Mouse (Mus musculus): ENCODE measurements around the gene Paics. TPM values are rescaled to one million over a fixed set of nuclear protein-coding genes. Genes with fewer than 3 reads are reported as not detected.
A peak's percentile ranks its signal among the peaks of the same experiment; 100 is the strongest.

The Paics gene
- polyA plus RNA-seq, 1 experiment from 2014 or later: 240 TPM

DNA sequence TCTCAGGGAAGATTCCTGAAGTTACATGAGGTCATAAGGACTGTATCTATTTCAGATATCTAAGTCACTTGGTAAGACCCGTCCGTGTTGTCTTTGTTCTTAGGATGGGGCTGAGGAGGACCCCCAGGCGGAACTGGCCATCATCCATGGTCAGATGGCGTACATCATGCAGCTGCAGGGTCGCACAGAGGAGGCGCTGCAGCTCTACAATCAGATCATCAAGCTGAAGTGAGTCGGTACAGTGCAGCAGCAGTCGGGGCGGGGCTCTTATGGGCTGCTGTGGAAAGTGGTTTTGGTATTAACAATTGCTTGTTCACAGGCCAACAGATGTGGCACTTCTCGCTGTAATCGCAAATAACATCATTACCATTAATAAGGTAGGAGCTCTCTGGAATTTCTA, 32.9 kb downstream of the Paics start:
- Histone ChIP-seq H3K27me3 (no peaks in the 10 kb centered on the region), H3K27ac (no peak overlapping the region), H3K4me3 (no peak overlapping the region), H3K4me1 (no peaks in the 10 kb centered on the region), H3K9me3 (replicated peaks) (no peaks in the 10 kb centered on the region), H3K4me2 (replicated peaks) (no peak overlapping the region), H3K9ac (no peak overlapping the region), H3K36me3 (peaks cover 70% of the 10 kb centered on the region)
- 96% methylated on average over 11 of the region's 11 CpGs for WGBS
- ATAC-seq (ENCODE audit: low FRiP score): no peak

DNA sequence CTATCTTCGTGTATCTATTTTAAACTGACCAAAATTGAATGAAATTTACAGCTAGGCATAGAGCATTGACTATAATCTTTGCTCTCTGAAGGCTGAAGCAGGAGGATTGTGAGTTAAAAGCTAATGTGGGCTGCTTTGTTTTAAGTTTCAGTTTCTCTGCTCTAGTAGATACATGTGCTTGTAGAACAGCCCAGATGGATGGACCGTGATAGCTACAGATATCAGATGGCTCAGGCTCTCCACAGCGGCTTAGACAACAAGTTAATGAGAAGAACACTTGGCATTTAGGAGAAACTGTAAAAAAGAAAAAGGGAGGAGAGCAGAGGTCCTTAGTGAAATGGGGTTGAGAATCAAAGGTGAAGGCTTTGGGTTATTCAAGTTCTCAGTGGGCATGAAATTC, 39.7 kb downstream of the Paics start:
- ATAC-seq (ENCODE audit: low FRiP score): no peak
- Histone ChIP-seq H3K4me3 (no peak overlapping the region), H3K9ac (no peak overlapping the region), H3K36me3 (peaks cover 71% of the 10 kb centered on the region), H3K9me3 (replicated peaks) (no peaks in the 10 kb centered on the region), H3K27ac (no peak overlapping the region), H3K4me1 (no peaks in the 10 kb centered on the region), H3K27me3 (no peaks in the 10 kb centered on the region), H3K4me2 (replicated peaks) (no peak overlapping the region)
- WGBS: 96% methylated on average over 3 of the region's 3 CpGs

DNA sequence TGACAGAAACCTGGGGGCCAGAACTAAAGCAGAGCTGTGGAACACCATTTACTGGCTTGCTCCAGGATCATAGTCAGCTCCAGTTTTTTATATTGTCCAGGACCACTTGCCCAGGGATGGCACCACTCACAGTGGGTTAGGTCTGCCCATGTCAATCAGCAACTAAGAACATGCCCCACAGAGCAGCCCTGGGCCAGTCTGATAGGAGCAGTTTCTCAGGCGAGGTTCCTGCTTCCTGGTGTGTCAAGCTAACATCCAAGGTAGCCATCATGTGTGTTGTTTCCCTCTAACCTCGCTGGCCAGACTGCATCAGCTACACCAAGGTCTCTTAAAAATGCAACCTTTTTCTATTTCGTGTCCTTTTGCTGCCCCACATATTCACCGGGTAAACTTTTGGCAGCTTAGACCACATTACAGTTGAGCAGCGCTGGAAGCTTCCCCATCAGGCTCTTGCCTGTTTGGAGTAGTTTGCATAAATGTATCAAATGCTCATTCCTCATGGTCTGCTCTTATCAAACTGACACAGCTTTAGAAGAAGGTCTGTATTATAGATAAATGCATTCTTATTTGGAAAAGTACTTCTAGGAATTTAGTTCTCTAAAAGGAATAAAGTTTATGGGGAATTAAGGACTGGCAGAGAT, 42.2 kb downstream of the Paics start:
- Histone ChIP-seq H3K4me3 (no peak overlapping the region), H3K9me3 (replicated peaks) (no peaks in the 10 kb centered on the region), H3K27me3 (no peaks in the 10 kb centered on the region), H3K36me3 (peaks cover 73% of the 10 kb centered on the region), H3K27ac (no peak overlapping the region), H3K4me1 (no peaks in the 10 kb centered on the region), H3K9ac (no peak overlapping the region), H3K4me2 (replicated peaks) (no peak overlapping the region)
- no peak for ATAC-seq (ENCODE audit: low FRiP score)
- WGBS: 94% methylated on average over 5 of the region's 5 CpGs

DNA sequence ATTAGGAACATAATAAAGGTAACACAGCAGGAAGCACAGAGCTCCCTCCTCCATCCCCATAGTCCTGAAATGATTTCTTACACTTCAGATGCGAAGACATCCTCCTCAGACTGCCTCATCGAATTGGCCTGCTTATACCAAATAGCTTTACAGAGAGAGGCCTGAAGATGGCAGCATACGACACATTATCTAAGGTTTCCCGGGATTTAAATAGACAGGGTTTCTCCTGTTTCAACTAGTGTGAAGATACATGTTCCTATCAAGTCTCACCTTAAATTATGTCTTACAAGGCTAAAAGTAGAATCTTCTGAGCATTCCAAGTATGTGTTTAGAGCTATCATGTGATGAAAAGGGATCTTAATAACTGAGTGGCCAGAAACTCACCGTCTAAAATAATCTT, 47.3 kb downstream of the Paics start:
- no peak overlapping the region for H3K4me3 ChIP-seq

DNA sequence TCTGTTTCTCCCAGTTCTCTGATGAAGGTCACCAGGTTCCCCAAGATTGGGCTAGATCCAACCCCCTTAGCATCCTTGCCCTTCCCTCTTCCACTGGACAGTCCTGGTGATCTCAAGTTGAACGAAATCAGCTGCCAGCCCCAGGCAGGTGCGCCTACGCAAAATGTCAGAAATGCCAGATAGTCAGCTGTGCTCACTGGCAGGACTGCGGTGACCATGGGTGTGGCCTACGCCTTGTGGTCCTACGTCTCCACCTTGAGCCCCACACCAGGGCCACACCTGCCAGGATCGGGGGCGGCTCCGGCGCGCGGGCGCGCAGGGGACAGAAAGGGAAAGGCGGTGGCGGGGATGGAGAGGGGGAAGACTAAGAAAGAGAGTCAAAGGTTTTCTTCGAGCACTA, 50.1 kb downstream of the Paics start:
- Histone ChIP-seq H3K4me3 (no peak overlapping the region), H3K9ac (no peak overlapping the region), H3K27me3 (no peaks in the 10 kb centered on the region), H3K4me2 (replicated peaks) (no peak overlapping the region), H3K4me1 (no peaks in the 10 kb centered on the region), H3K9me3 (replicated peaks) (0 out of 2 replicates have a peak, but pooled peaks cover 5% of the 10 kb centered on the region), H3K27ac (no peak overlapping the region), H3K36me3 (peaks cover 44% of the 10 kb centered on the region)
- WGBS: 92% methylated on average over 17 of the region's 17 CpGs
- ATAC-seq (ENCODE audit: low FRiP score): no peak

More for the DNA sequence above, 47.3 kb downstream of the Paics start:
- WGBS: 58% methylated on average over 5 of the region's 5 CpGs
- Histone ChIP-seq H3K27me3 (no peaks in the 10 kb centered on the region), H3K27ac (no peak overlapping the region), H3K9me3 (replicated peaks) (0 out of 2 replicates have a peak, but pooled peaks cover 5% of the 10 kb centered on the region), H3K4me1 (no peaks in the 10 kb centered on the region), H3K4me2 (replicated peaks) (no peak overlapping the region), H3K36me3 (peaks cover 63% of the 10 kb centered on the region), H3K9ac (no peak overlapping the region)
- ATAC-seq (ENCODE audit: low FRiP score): no peak

DNA sequence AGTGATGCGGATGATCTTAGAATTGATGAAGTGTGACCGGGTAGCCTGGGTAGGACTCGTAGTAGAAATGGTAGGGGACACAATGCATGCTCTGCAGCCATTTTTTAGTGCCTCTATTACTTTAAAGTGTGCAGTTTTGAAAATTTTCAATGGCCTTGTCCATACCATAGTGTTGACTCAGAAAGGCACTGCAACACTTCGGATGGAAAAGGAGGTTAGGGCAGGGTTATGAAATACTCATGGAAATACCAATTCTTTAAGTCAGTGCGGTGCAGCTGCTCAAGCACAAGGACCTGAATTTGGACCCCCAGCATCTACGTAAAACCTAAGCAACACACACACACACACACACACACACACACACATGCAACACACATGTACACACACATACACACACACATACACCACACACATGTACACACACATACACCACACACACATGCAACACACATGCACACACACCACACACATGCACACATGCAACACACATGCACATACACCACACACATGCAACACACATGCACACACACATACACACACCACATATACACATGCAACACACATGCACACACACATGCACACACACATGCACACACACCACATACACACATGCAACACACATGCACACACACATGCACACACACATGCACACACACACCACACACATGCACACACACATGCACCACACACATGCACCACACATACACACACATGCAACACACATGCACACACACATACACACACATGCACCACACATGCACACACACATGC, 53.1 kb downstream of the Paics start, which contains the start of gene Arl9:
Arl9 (plus strand) TSS at position 5 of the 771 bp plus-strand sequence.
- no peak within 1 kb of the TSS for H3K4me2 ChIP-seq (replicated peaks)
- H3K9me3 ChIP-seq (replicated peaks): 0 out of 2 replicates have a peak, but pooled peaks cover 5% of the 10 kb centered on the region
- H3K4me1 ChIP-seq: no peaks in the 10 kb centered on the region
- ATAC-seq (ENCODE audit: low FRiP score): no peak
- no peak within 1 kb of the TSS for H3K9ac ChIP-seq
- H3K27me3 ChIP-seq: no peaks in the 10 kb centered on the region
- WGBS: 93% methylated on average over 6 of the region's 6 CpGs
- peaks cover 19% of the 10 kb centered on the region for H3K36me3 ChIP-seq
- no peak within 1 kb of the TSS for H3K27ac ChIP-seq
- no peak within 1 kb of the TSS for H3K4me3 ChIP-seq

DNA sequence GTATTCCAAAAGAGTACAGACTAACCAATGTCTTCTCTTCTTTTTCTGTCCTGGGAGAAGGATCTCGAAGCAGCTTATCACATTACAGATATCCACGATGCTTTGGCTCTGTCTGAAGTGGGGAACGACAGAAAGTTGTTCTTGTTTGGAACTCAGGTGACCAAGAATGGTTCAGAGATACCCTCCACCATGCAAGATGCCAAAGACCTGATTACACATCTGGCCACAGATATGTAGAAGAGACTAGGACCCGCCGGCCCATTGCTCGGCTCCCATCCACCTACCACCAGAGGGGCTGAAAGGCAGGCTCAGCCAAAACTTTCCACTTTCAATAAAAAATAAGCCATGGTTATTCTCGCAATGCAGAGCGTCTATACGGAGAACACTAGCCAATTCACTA, 59.2 kb downstream of the Paics start:
- Histone ChIP-seq H3K27ac (no peak overlapping the region), H3K36me3 (no peaks in the 10 kb centered on the region), H3K4me3 (no peak overlapping the region), H3K27me3 (no peaks in the 10 kb centered on the region), H3K4me2 (replicated peaks) (no peak overlapping the region), H3K4me1 (no peaks in the 10 kb centered on the region), H3K9ac (no peak overlapping the region), H3K9me3 (replicated peaks) (no peaks in the 10 kb centered on the region)
- WGBS: 92% methylated on average over 9 of the region's 9 CpGs
- ATAC-seq (ENCODE audit: low FRiP score): no peak

DNA sequence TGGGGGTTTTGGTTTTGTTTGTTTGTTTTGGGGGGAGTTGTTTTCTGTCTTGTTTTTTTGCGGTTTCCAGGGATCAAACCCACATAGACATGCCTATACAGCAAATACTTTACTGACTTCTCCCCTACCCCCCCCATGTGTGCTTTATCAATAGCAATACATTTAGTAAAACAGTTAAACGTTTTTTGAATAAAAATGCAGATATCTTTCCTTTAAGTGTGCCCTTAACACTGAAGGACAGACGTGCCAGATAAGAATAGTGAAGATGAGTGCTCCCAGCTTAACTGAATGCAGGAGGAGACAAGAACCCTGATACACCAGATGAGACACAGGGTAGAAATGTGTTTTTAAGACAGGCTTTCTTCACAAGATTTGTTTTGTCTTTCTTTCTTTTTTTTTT, 60.0 kb downstream of the Paics start:
- 68% methylated on average over 3 of the region's 3 CpGs for WGBS
- no peaks in the 10 kb centered on the region for H3K27me3 ChIP-seq
- no peak overlapping the region for H3K27ac ChIP-seq
- no peak overlapping the region for H3K9ac ChIP-seq
- no peak overlapping the region for H3K4me2 ChIP-seq (replicated peaks)
- H3K4me1 ChIP-seq: no peaks in the 10 kb centered on the region; the same call in 1 of the 2 replicates
- H3K36me3 ChIP-seq: no peaks in the 10 kb centered on the region
- no peak overlapping the region for H3K4me3 ChIP-seq
- H3K9me3 ChIP-seq (replicated peaks): no peaks in the 10 kb centered on the region
- ATAC-seq (ENCODE audit: low FRiP score): no peak

DNA sequence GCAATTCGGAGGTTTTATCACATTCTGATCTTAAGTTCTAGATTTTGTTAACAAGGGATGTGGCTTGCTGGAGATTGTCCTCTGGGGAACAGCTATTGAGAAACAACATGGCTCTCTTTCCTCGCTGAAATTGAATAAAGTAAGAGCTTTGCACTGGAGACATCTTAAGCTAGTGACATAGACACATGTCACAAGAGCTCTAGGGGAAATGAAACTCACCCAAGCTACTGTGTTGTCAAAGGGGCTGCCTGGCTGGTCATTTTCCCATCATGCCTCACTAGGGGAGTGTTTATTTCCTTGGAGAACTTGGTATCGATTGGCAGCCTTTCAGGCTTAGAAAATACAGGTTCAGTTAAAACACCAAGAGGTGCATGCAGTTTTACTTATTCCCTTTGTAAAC, 62.1 kb downstream of the Paics start:
- Histone ChIP-seq H3K4me3 (no peak overlapping the region), H3K27me3 (peaks cover 10% of the 10 kb centered on the region; the same call in 1 of the 2 replicates), H3K9ac (no peak overlapping the region), H3K4me1 (no peaks in the 10 kb centered on the region; the same call in 1 of the 2 replicates), H3K4me2 (replicated peaks) (no peak overlapping the region), H3K27ac (no peak overlapping the region), H3K36me3 (no peaks in the 10 kb centered on the region), H3K9me3 (replicated peaks) (no peaks in the 10 kb centered on the region)
- no peak for ATAC-seq (ENCODE audit: low FRiP score)
- 82% methylated on average over 3 of the region's 3 CpGs for WGBS

DNA sequence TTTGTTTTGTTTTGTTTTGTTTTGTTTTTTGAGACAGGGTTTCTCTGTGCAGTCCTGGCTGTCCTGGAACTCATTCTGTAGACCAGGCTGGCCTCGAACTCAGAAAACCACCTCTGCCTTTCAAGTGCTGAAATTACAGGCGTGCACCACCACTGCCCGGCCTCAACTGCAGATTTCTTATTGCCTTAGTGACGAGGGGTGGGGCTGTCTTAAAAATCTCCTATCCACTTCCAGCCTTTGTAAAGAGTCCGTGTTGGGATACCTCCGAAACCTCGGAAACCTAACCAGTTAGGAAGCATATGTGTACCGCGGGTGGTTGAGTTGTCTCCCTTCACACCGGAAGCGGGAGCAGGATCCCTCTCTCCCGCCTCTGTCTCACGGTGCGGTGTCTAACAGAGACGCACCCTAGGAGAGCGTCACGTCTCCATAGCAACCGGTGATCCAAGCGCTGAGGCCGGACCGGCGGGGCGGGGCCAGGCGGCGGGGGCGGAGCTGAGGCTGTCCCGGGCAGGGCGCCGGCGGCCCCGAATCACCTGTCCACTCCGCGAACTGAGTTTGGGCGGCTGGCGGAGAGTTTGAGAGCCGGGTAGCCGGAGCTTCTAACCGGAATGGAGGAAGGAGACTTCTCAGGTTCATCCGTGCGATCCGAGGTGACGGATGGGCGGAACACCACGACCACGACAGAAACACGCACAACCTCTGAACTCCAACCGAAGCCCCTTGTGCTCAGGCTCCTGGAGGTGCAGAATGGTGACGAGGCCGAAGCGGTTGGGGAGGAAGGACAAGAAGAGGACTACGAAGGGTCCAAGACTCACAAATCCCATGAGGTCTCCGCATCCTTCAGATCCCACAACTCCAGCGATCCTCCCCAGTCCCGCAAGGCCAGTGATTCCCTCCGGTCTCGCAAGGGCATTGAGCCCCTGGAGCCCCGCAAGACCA, 64.7 kb downstream of the Paics start, which contains the start of gene Thegl:
Thegl (plus strand) TSS at position 480 of the 939 bp plus-strand sequence.
- Histone ChIP-seq H3K4me2 (replicated peaks) (peak within 1 kb of the TSS; percentile 70), H3K27me3 (peaks cover 10% of the 10 kb centered on the region; the same call in 1 of the 2 replicates), H3K4me3 (peak within 1 kb of the TSS; percentile 52), H3K9ac (peak within 1 kb of the TSS; percentile 32; the same call in 1 of the 2 replicates), H3K27ac (no peak within 1 kb of the TSS), H3K36me3 (no peaks in the 10 kb centered on the region), H3K4me1 (no peaks in the 10 kb centered on the region; the same call in 1 of the 2 replicates), H3K9me3 (replicated peaks) (no peaks in the 10 kb centered on the region)
- ATAC-seq (ENCODE audit: low FRiP score): peak; percentile 99
- 12% methylated on average over 57 of the region's 57 CpGs for WGBS

Measured in hindbrain, embryonic 12.5 days (tissue).